Mouse (Mus musculus): Measurements from ENCODE around the gene Kcnip4. TPM values are rescaled to one million over a fixed set of nuclear protein-coding genes. Genes with fewer than 3 reads are reported as not detected.

The Kcnip4 gene
- polyA plus RNA-seq, 1 experiment, result not detected

DNA sequence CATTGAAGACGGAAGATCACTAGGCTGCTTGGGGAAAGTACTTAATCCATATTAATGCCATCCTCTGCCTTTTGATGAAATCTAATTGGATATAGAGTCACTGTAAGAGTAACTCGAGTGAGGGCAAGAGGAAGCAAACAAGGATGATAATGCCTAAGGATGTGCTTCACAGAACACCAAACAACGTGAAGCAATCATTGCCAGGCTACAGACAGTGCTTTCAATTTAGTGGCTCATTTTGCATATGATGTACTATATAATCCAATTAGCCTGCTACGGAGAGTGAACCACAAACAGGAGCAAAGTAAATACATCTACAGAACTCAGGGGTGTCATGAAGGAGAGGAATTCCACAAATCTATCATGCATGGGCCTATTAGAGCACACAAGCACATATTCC, 280.3 kb downstream of the Kcnip4 start:
- Histone ChIP-seq H3K27ac (ENCODE audit: control insufficient read depth, insufficient read depth, low read length) (no peak overlapping the region), H3K4me1 (replicated peaks; ENCODE audit: control insufficient read depth, insufficient read depth, low read length) (no peaks in the 10 kb centered on the region), H3K4me3 (ENCODE audit: control insufficient read depth, insufficient read depth, low read length) (no peak overlapping the region), H3K27me3 (ENCODE audit: control insufficient read depth, insufficient read depth, low read length) (no peaks in the 10 kb centered on the region), H3K36me3 (ENCODE audit: control insufficient read depth, insufficient read depth, low read length) (no peaks in the 10 kb centered on the region)
- WGBS, result 87% methylated on average over 4 of the region's 4 CpGs
- TF ChIP-seq POLR2A (IDR thresholded peaks at IDR 0.05; ENCODE audit: control insufficient read depth, extremely low read depth, insufficient read depth, low read length, poor library complexity), result no peak
- no peak for TF ChIP-seq CTCF (IDR thresholded peaks at IDR 0.05; ENCODE audit: borderline replicate concordance, control insufficient read depth, extremely low read depth, insufficient read depth, low read length, poor library complexity)
- no peak for DNase-seq

DNA sequence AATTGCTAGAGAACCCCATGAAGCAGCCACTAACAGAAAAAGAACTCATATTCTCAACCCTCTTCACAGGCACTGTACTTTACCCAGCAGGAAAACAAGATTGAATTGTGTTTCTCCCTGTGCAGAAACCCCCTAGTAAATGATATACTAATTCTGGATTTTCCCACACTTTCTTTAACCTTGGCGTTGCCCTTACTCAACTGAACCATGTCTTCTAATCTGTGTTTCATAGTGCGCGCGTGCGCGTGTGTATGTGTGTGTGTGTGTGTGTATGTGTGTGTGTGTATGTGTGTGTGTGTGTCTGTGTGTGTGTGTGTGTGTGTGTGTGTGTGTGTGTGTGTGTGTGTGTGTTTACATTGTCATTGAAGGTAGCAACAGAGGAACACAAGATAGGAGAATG, 283.0 kb downstream of the Kcnip4 start:
- WGBS, result 98% methylated on average over 6 of the region's 6 CpGs
- TF ChIP-seq CTCF (IDR thresholded peaks at IDR 0.05; ENCODE audit: borderline replicate concordance, control insufficient read depth, extremely low read depth, insufficient read depth, low read length, poor library complexity) (no peak), POLR2A (IDR thresholded peaks at IDR 0.05; ENCODE audit: control insufficient read depth, extremely low read depth, insufficient read depth, low read length, poor library complexity) (no peak)
- DNase-seq, result no peak
- Histone ChIP-seq H3K4me1 (replicated peaks; ENCODE audit: control insufficient read depth, insufficient read depth, low read length) (no peaks in the 10 kb centered on the region), H3K4me3 (ENCODE audit: control insufficient read depth, insufficient read depth, low read length) (no peak overlapping the region), H3K27me3 (ENCODE audit: control insufficient read depth, insufficient read depth, low read length) (no peaks in the 10 kb centered on the region), H3K36me3 (ENCODE audit: control insufficient read depth, insufficient read depth, low read length) (no peaks in the 10 kb centered on the region), H3K27ac (ENCODE audit: control insufficient read depth, insufficient read depth, low read length) (no peak overlapping the region)

DNA sequence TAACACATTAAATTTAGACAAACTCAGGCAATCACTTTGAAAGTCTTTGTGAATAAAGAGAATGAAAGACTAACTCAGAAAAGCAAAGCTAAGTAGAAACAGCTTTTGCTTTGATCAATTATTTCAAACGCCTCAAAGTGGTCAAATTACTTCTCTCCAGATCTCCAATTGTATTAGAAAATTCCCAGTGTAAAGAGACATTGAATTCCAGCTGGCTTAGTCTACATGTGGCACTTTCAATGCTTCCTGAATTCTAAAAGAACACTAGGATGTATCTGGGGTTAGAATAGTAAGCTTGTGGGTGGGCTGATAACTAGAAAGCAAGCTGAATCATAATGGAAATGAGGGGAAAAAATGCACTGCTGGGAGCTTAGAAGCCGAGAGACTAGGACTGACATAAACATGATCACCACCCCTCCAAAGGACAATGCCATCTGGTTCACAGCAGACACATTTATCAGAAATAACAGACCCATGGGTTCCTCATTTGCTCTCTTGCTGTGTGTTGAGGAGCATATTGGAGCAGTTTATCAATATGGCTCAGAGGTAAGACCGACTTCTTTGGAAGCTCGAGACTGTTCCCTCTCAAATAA, 323.4 kb downstream of the Kcnip4 start:
- WGBS, result 75% methylated on average over 4 of the region's 4 CpGs
- Histone ChIP-seq H3K36me3 (ENCODE audit: control insufficient read depth, insufficient read depth, low read length) (no peaks in the 10 kb centered on the region), H3K4me1 (replicated peaks; ENCODE audit: control insufficient read depth, insufficient read depth, low read length) (no peaks in the 10 kb centered on the region), H3K27ac (ENCODE audit: control insufficient read depth, insufficient read depth, low read length) (no peak overlapping the region), H3K27me3 (ENCODE audit: control insufficient read depth, insufficient read depth, low read length) (no peaks in the 10 kb centered on the region), H3K4me3 (ENCODE audit: control insufficient read depth, insufficient read depth, low read length) (no peak overlapping the region)
- TF ChIP-seq CTCF (IDR thresholded peaks at IDR 0.05; ENCODE audit: borderline replicate concordance, control insufficient read depth, extremely low read depth, insufficient read depth, low read length, poor library complexity), result no peak
- TF ChIP-seq POLR2A (IDR thresholded peaks at IDR 0.05; ENCODE audit: control insufficient read depth, extremely low read depth, insufficient read depth, low read length, poor library complexity), result no peak
- no peak for DNase-seq

DNA sequence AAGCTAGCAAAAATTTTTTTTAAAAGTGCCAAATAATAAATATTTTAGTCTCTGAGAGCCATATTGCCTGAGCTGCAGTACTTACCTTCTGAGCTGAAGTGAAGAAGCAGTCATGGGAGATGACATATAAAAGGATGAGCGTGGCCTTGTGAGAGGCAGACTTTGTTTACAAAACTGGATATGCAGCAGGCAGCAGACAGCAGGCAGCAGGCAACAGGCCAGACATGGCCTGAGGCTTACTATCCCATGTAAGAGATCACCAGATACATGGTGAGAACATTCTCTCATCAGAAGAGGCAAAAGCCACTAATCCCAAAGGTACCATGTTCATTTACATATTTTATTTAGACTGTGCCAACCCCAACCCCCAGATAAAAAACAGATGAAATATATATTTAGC, 336.5 kb downstream of the Kcnip4 start:
- no peak overlapping the region for H3K4me3 ChIP-seq (ENCODE audit: control insufficient read depth, insufficient read depth, low read length)
- no peak for TF ChIP-seq CTCF (IDR thresholded peaks at IDR 0.05; ENCODE audit: borderline replicate concordance, control insufficient read depth, extremely low read depth, insufficient read depth, low read length, poor library complexity)
- no peak for TF ChIP-seq POLR2A (IDR thresholded peaks at IDR 0.05; ENCODE audit: control insufficient read depth, extremely low read depth, insufficient read depth, low read length, poor library complexity)
- no peak overlapping the region for H3K27ac ChIP-seq (ENCODE audit: control insufficient read depth, insufficient read depth, low read length)
- H3K4me1 ChIP-seq (replicated peaks; ENCODE audit: control insufficient read depth, insufficient read depth, low read length), result no peaks in the 10 kb centered on the region
- no peaks in the 10 kb centered on the region for H3K27me3 ChIP-seq (ENCODE audit: control insufficient read depth, insufficient read depth, low read length)
- DNase-seq, result no peak
- H3K36me3 ChIP-seq (ENCODE audit: control insufficient read depth, insufficient read depth, low read length), result no peaks in the 10 kb centered on the region
- WGBS, result 75% methylated on average over 1 of the region's 1 CpGs

DNA sequence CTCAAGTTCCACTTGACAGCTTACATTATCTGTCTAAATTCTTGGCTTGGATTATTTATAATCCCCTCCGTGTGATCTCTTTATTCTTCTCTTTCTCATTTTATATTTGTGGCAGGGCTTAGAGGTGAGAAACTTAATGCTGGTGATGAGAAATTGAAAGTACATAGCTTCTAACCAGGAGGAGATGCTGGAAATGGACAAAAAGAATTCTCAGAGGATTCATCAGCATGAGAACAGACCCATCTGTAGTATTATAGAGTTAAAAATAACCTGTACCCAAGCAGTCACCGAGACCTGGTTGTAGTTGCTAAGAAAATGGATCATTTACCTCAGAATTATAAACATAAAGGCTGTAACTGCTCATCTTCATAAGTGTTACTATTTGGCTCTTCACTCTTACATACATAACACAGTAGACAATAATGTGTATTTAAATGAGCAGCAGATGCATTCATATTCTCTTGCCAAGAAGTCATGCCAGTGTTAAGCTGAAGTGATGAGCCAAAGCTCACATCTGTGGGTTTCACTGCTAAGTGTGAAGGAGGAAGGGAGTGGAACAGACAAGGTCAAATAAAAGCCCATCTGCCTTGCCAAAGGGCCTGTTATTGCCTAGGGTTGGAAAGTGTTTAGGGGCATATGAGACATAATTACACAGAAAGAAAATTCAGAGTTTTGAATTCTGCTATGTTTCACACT, 374.4 kb downstream of the Kcnip4 start:
- 70% methylated on average over 2 of the region's 2 CpGs for WGBS
- Histone ChIP-seq H3K27ac (ENCODE audit: control insufficient read depth, insufficient read depth, low read length) (no peak overlapping the region), H3K27me3 (ENCODE audit: control insufficient read depth, insufficient read depth, low read length) (no peaks in the 10 kb centered on the region), H3K4me1 (replicated peaks; ENCODE audit: control insufficient read depth, insufficient read depth, low read length) (no peaks in the 10 kb centered on the region), H3K36me3 (ENCODE audit: control insufficient read depth, insufficient read depth, low read length) (no peaks in the 10 kb centered on the region), H3K4me3 (ENCODE audit: control insufficient read depth, insufficient read depth, low read length) (no peak overlapping the region)
- no peak for TF ChIP-seq CTCF (IDR thresholded peaks at IDR 0.05; ENCODE audit: borderline replicate concordance, control insufficient read depth, extremely low read depth, insufficient read depth, low read length, poor library complexity)
- no peak for TF ChIP-seq POLR2A (IDR thresholded peaks at IDR 0.05; ENCODE audit: control insufficient read depth, extremely low read depth, insufficient read depth, low read length, poor library complexity)
- no peak for DNase-seq

DNA sequence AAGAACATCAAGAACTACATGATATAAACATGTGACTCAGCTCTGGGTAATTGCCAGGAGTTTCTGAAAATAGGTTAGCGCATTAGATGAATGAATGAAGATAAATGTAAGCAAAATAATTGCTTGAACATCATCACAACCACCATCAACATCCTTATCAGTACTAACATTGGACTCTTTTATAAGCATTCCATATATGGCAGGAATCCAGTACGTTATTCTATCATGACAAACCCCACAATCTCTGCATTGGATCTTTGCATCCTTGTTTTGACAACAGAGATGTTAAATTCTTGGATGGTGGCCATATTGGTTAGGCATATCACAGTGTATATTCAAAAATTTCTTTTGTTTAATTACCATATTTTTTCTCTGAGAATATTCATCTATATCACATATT, 375.0 kb downstream of the Kcnip4 start:
- Histone ChIP-seq H3K27me3 (ENCODE audit: control insufficient read depth, insufficient read depth, low read length) (no peaks in the 10 kb centered on the region), H3K4me3 (ENCODE audit: control insufficient read depth, insufficient read depth, low read length) (no peak overlapping the region), H3K36me3 (ENCODE audit: control insufficient read depth, insufficient read depth, low read length) (no peaks in the 10 kb centered on the region), H3K4me1 (replicated peaks; ENCODE audit: control insufficient read depth, insufficient read depth, low read length) (no peaks in the 10 kb centered on the region), H3K27ac (ENCODE audit: control insufficient read depth, insufficient read depth, low read length) (no peak overlapping the region)
- TF ChIP-seq POLR2A (IDR thresholded peaks at IDR 0.05; ENCODE audit: control insufficient read depth, extremely low read depth, insufficient read depth, low read length, poor library complexity), result no peak
- no peak for TF ChIP-seq CTCF (IDR thresholded peaks at IDR 0.05; ENCODE audit: borderline replicate concordance, control insufficient read depth, extremely low read depth, insufficient read depth, low read length, poor library complexity)
- DNase-seq, result no peak
- WGBS, result 89% methylated on average over 2 of the region's 2 CpGs

Data from thymus, adult 2 months (tissue).